Mouse (Mus musculus) ES-Bruce4 (cell line): ENCODE data around the gene Arhgef17. TPM values are rescaled to one million over a fixed set of nuclear protein-coding genes. Genes with fewer than 3 reads are reported as not detected.
A peak's percentile ranks its signal among the peaks of the same experiment; 100 is the strongest.

Experiments
- H3K27ac ChIP-seq: 2 replicates; pipeline ENCODE4 v1.5.1; 2012; ENCODE audit warnings: low read length, inconsistent platforms; ENCODE audit not compliant: insufficient read depth
- H3K27me3 ChIP-seq: 2 replicates; pipeline ENCODE4 v1.6.1; 2012; ENCODE audit warnings: mild to moderate bottlenecking, low read length, inconsistent platforms; ENCODE audit not compliant: control insufficient read depth, poor library complexity, insufficient read depth, severe bottlenecking
- H3K36me3 ChIP-seq: 2 replicates; pipeline ENCODE4 v1.6.1; 2012; ENCODE audit warnings: inconsistent platforms, mild to moderate bottlenecking, low read length, moderate library complexity; ENCODE audit not compliant: control insufficient read depth, poor library complexity, insufficient read depth, severe bottlenecking
- H3K4me1 ChIP-seq: one replicate; pipeline ENCODE4 v1.8.1; 2011; ENCODE audit warnings: low read length; ENCODE audit not compliant: control insufficient read depth, insufficient read depth
- H3K4me3 ChIP-seq: 2 replicates; pipeline ENCODE4 v1.5.1; 2011; ENCODE audit warnings: low read depth, mild to moderate bottlenecking, low read length
- H3K9ac ChIP-seq: 2 replicates; pipeline ENCODE4 v1.6.1; 2012; ENCODE audit warnings: low read depth, mild to moderate bottlenecking, inconsistent platforms; ENCODE audit not compliant: poor library complexity, severe bottlenecking
- H3K9me3 ChIP-seq: replicated peaks from 2 replicates; pipeline ENCODE4 v1.6.1; 2012; ENCODE audit warnings: mild to moderate bottlenecking, low read length, inconsistent platforms; ENCODE audit not compliant: control insufficient read depth, poor library complexity, insufficient read depth, severe bottlenecking
- CTCF ChIP-seq: IDR thresholded peaks from one replicate; pipeline ENCODE4 v1.8.1; 2011; ENCODE audit warnings: low read depth, low read length
- EP300 ChIP-seq: IDR thresholded peaks from 2 replicates; pipeline ENCODE4 v1.6.1; 2011; ENCODE audit warnings: low read depth, low read length; ENCODE audit not compliant: insufficient read depth
- POLR2A ChIP-seq: IDR thresholded peaks from one replicate; pipeline ENCODE4 v1.8.1; 2011; ENCODE audit warnings: low read length; ENCODE audit not compliant: insufficient read depth
- polyA plus RNA-seq: library from polyadenylated mRNA; stranded (reverse); fragments of >200 nt; gene quantifications from 2 replicates; pipeline ENCODE4 v1.2.4, GENCODE M21; 2011; ENCODE audit warnings: low read depth; ENCODE audit not compliant: missing spikeins, insufficient read depth, insufficient read length

Arhgef17 gene
- polyA plus RNA-seq, 1 experiment: 21.0 TPM

GRCm38 (mm10) chr7:100924200-100924599 lies 7.7 kb downstream of the Arhgef17 start:
- H3K36me3 ChIP-seq: no peaks in the 10 kb centered on the region
- no peaks in the 10 kb centered on the region for H3K9me3 ChIP-seq
- H3K27ac ChIP-seq: no peak overlapping the region
- no peak overlapping the region for H3K9ac ChIP-seq
- TF ChIP-seq POLR2A: no peak
- no peak for TF ChIP-seq CTCF
- TF ChIP-seq EP300: no peak
- H3K4me3 ChIP-seq: no peak overlapping the region
- H3K27me3 ChIP-seq: no peaks in the 10 kb centered on the region
- peaks cover 3% of the 10 kb centered on the region for H3K4me1 ChIP-seq

- Histone ChIP-seq H3K36me3 (no peaks in the 10 kb centered on the region), H3K27me3 (no peaks in the 10 kb centered on the region), H3K27ac (no peak overlapping the region), H3K9ac (no peak overlapping the region), H3K4me3 (no peak overlapping the region), H3K4me1 (peaks cover 7% of the 10 kb centered on the region), H3K9me3 (no peaks in the 10 kb centered on the region)
- TF ChIP-seq POLR2A (no peak), CTCF (no peak), EP300 (no peak)
Observed at GRCm38 (mm10) chr7:100922907-100923306, 9.0 kb downstream of the Arhgef17 start.

GRCm38 (mm10) chr7:100921289-100921688 lies 10.6 kb downstream of the Arhgef17 start:
- TF ChIP-seq POLR2A: no peak
- TF ChIP-seq EP300: no peak
- TF ChIP-seq CTCF: no peak
- Histone ChIP-seq H3K4me1 (peaks cover 8% of the 10 kb centered on the region), H3K9ac (no peak overlapping the region), H3K36me3 (no peaks in the 10 kb centered on the region), H3K27ac (no peak overlapping the region), H3K9me3 (no peaks in the 10 kb centered on the region), H3K4me3 (no peak overlapping the region), H3K27me3 (no peaks in the 10 kb centered on the region)

GRCm38 (mm10) chr7:100919809-100920107 lies 12.1 kb downstream of the Arhgef17 start:
- TF ChIP-seq CTCF (no peak), EP300 (no peak), POLR2A (no peak)
- no peak overlapping the region for H3K4me3 ChIP-seq
- H3K27ac ChIP-seq: no peak overlapping the region
- no peaks in the 10 kb centered on the region for H3K36me3 ChIP-seq
- H3K27me3 ChIP-seq: no peaks in the 10 kb centered on the region
- H3K9ac ChIP-seq: no peak overlapping the region
- H3K9me3 ChIP-seq: no peaks in the 10 kb centered on the region
- H3K4me1 ChIP-seq: peaks cover 8% of the 10 kb centered on the region

GRCm38 (mm10) chr7:100919006-100919808 lies 12.7 kb downstream of the Arhgef17 start:
- Histone ChIP-seq H3K27me3 (no peaks in the 10 kb centered on the region), H3K9ac (no peak overlapping the region), H3K4me3 (no peak overlapping the region), H3K9me3 (no peaks in the 10 kb centered on the region), H3K27ac (no peak overlapping the region), H3K4me1 (peaks cover 6% of the 10 kb centered on the region), H3K36me3 (no peaks in the 10 kb centered on the region)
- TF ChIP-seq EP300 (no peak), CTCF (no peak), POLR2A (no peak)

- peak overlapping the region; percentile 18 for H3K4me3 ChIP-seq
- no peak for TF ChIP-seq CTCF
- no peak for TF ChIP-seq POLR2A
- no peak for TF ChIP-seq EP300
- no peaks in the 10 kb centered on the region for H3K36me3 ChIP-seq
Observed at GRCm38 (mm10) chr7:100918176-100918575, 13.7 kb downstream of the Arhgef17 start.

More at GRCm38 (mm10) chr7:100918176-100918575, 13.7 kb downstream of the Arhgef17 start:
- H3K4me1 ChIP-seq: peaks cover 6% of the 10 kb centered on the region
- H3K27me3 ChIP-seq: no peaks in the 10 kb centered on the region
- peak overlapping the region; percentile 40 for H3K27ac ChIP-seq
- peak overlapping the region; percentile 33 for H3K9ac ChIP-seq
- no peaks in the 10 kb centered on the region for H3K9me3 ChIP-seq
